Mouse (Mus musculus) ovary, adult 18-20 months (tissue): ENCODE data around the gene Ptpn11.

Experiments
- DNase-seq: peaks from one replicate; pipeline ENCODE4 v3.0.0; 2022; ENCODE audit warnings: low spot score, mixed read lengths

Ptpn11 gene

DNA sequence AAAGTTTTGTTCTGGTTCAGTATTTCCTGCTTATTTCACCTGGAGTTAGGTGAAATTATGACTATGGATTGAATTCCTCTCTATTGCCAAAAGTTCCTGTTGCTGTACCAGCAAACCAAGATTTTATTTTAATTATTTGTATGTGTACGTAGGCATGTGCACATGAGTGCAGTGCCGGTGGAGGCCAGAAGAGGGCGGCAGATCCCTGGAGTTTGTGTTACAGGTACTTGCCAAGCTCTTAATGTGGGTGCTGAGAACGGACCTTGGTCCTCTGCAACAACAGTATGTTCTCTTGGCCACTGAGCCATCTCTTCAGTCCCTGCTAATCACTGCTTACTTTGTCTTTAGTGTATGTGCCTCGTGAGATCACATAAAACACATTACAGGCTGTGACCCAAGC, 109.4 kb downstream of the Ptpn11 start:
- no peak for DNase-seq
